In genomic region chr7:114074595-114074994, GRCm38 (mm10) we compare ENCODE assay signal across 13 mouse cellular contexts.
"Had no signal": no experiment of that assay in that cellular context is flagged by ENCODE, and none has a peak within 500 bp of the region (broad histone marks: within the 10 kb centered on the region; RNA-seq: fewer than 3 reads in every experiment).

No protein-coding gene starts in this region.

- H3K27ac ChIP-seq: hindbrain, embryonic 13.5 days; hindbrain, postnatal 0 days; kidney, embryonic 15.5 days; limb, embryonic 12.5 days; midbrain, embryonic 10.5 days; stomach, embryonic 15.5 days had no signal

- H3K4me2 ChIP-seq: hindbrain, embryonic 13.5 days; kidney, embryonic 15.5 days; limb, embryonic 12.5 days; stomach, embryonic 15.5 days had no signal

- H3K9me3 ChIP-seq: hindbrain, embryonic 13.5 days; kidney, embryonic 15.5 days; limb, embryonic 12.5 days; midbrain, embryonic 10.5 days; stomach, embryonic 15.5 days had no signal

- H3K36me3 ChIP-seq: hindbrain, embryonic 13.5 days; kidney, embryonic 15.5 days; limb, embryonic 12.5 days; stomach, embryonic 15.5 days had no signal

- DNase-seq: layer of hippocampus, postnatal 36 days; lung, adult 18-20 months; lung, postnatal 36 days; midbrain, embryonic 14.5 days; right cerebral cortex, postnatal 14 days; thymus, postnatal 4 days had no signal

- H3K27me3 ChIP-seq: hindbrain, embryonic 13.5 days; kidney, embryonic 15.5 days; limb, embryonic 12.5 days; stomach, embryonic 15.5 days had no signal

- H3K4me3 ChIP-seq: hindbrain, embryonic 13.5 days; kidney, embryonic 15.5 days; limb, embryonic 12.5 days; midbrain, embryonic 10.5 days; myocyte; stomach, embryonic 15.5 days had no signal

- H3K9ac ChIP-seq: hindbrain, embryonic 13.5 days; kidney, embryonic 15.5 days; limb, embryonic 12.5 days; stomach, embryonic 15.5 days had no signal

- ATAC-seq: hindbrain, postnatal 0 days had no signal
